Mouse (Mus musculus) ES-Bruce4 (cell line): ENCODE measurements around the gene Asb1.

ENCODE experiments used
- CTCF ChIP-seq: IDR thresholded peaks from one replicate; pipeline ENCODE4 v1.8.1; 2011; ENCODE audit warnings: low read depth, low read length
- POLR2A ChIP-seq: IDR thresholded peaks from one replicate; pipeline ENCODE4 v1.8.1; 2011; ENCODE audit warnings: low read length; ENCODE audit not compliant: insufficient read depth

- no peak for TF ChIP-seq CTCF
- TF ChIP-seq POLR2A: no peak
Observed at GRCm38 (mm10) chr1:91492740-91493139, 47.6 kb upstream of the Asb1 start.
